Mouse (Mus musculus) intestine, postnatal 0 days (tissue): ENCODE data around the gene Sgk2. TPM values are rescaled to one million over a fixed set of nuclear protein-coding genes. Genes with fewer than 3 reads are reported as not detected.

Experiments
- ATAC-seq: fragments of 200-750 bp; cut with Nextera tagmentation; 2 replicates; pipeline ENCODE4 v1.8.0; 2017; ENCODE audit warnings: mild to moderate bottlenecking, moderate TSS enrichment, moderate library complexity
- H3K27ac ChIP-seq: fragments of 300-500 bp; sonication (generic); 2 replicates; pipeline ENCODE4 v1.5.1; 2014; ENCODE audit warnings: mild to moderate bottlenecking, low read depth, low read length, moderate library complexity
- H3K27me3 ChIP-seq: fragments of 300-500 bp; sonication (generic); replicated peaks from 2 replicates; pipeline ENCODE4 v1.6.1; 2014; ENCODE audit warnings: low read length, mixed read lengths; ENCODE audit not compliant: control insufficient read depth, insufficient read depth
- H3K36me3 ChIP-seq: fragments of 300-500 bp; sonication (generic); 2 replicates; pipeline ENCODE4 v1.6.1; 2014; ENCODE audit warnings: mild to moderate bottlenecking, moderate library complexity; ENCODE audit not compliant: control insufficient read depth, insufficient read depth
- H3K4me1 ChIP-seq: fragments of 300-500 bp; sonication (generic); replicated peaks from 2 replicates; pipeline ENCODE4 v1.6.1; 2014; ENCODE audit warnings: antibody characterized with exemption, low read length, mixed read lengths; ENCODE audit not compliant: control insufficient read depth, insufficient read depth
- H3K4me2 ChIP-seq: fragments of 300-500 bp; sonication (generic); replicated peaks from 2 replicates; pipeline ENCODE4 v1.6.1; 2014; ENCODE audit warnings: low read depth, mild to moderate bottlenecking, moderate library complexity
- H3K4me3 ChIP-seq: fragments of 300-500 bp; sonication (generic); 2 replicates; pipeline ENCODE4 v1.5.1; 2014; ENCODE audit warnings: low read depth, low read length
- H3K9ac ChIP-seq: fragments of 300-500 bp; sonication (generic); 2 replicates; pipeline ENCODE4 v1.6.1; 2014; ENCODE audit warnings: mild to moderate bottlenecking, low read depth, low read length
- H3K9me3 ChIP-seq: fragments of 300-500 bp; sonication (generic); 2 replicates; pipeline ENCODE4 v1.6.1; 2016; ENCODE audit warnings: mixed run types; ENCODE audit not compliant: control insufficient read depth
- CTCF ChIP-seq: sonication (generic); IDR thresholded peaks from 2 replicates; pipeline ENCODE4 v1.5.1; 2016; ENCODE audit warnings: low read depth, mild to moderate bottlenecking, control low read depth, antibody characterized with exemption, moderate library complexity
- WGBS: fragments of 180-500 bp; shearing (Covaris S2); extraction: QIAGEN DNeasy Blood & Tissue Kit; methylation state at CpG from one replicate; pipeline ENCODE4 v1.1.7; 2014; 5-methylcytosine and 5-hydroxymethylcytosine counted together
- polyA plus RNA-seq: library from polyadenylated mRNA; unstranded; fragments of >200 nt; fragmentation: Nextera tagmentation; extraction: Ambion mirVana; gene quantifications from 2 replicates; pipeline ENCODE4 v1.2.1, GENCODE M21; 2015

Gene Sgk2
- polyA plus RNA-seq, 1 experiment from 2014 or later, result 5.4 TPM

DNA sequence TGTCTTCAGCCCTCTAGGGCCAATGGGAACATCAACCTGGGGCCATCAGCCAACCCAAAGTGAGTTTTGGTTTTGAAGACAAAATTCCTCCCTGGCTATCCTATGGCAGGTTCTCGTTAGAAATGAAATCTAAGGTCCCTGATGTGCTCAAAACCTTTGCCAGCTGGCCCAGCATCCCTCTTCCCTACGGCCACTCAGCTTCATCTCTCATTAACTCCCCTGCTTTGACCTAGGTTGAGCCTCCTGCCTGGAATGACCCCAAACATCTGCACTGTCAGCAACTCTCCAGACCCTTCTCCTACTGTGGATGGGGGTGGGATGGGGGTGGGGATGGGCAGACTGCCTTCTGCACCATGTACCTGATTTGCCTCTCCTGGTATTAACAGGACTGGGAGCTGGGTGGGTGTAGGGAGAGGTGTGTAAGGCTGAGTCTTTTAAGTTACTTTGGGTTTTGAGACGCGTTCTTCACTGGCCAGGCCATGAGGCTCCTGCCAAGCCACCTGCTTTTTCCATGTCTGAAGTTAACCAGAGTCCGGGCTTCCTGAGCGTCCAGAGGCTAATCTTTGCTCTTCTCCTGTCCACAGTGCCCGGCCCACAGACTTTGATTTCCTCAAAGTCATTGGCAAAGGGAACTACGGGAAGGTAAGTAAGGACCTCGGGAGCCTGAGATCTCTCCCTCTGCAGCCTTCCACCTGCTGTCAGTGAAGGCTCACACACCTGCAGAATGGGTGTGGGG lies 6.9 kb downstream of the Sgk2 start:
- no peak overlapping the region for H3K9ac ChIP-seq
- no peaks in the 10 kb centered on the region for H3K9me3 ChIP-seq
- no peaks in the 10 kb centered on the region; the same call in 1 of the 2 replicates for H3K36me3 ChIP-seq
- H3K4me2 ChIP-seq, result no peak overlapping the region
- H3K4me3 ChIP-seq, result no peak overlapping the region
- H3K4me1 ChIP-seq, result no peaks in the 10 kb centered on the region
- TF ChIP-seq CTCF, result no peak
- H3K27me3 ChIP-seq, result no peaks in the 10 kb centered on the region
- H3K27ac ChIP-seq, result no peak overlapping the region
- ATAC-seq, result no peak
- 77% methylated on average over 9 of the region's 9 CpGs for WGBS

DNA sequence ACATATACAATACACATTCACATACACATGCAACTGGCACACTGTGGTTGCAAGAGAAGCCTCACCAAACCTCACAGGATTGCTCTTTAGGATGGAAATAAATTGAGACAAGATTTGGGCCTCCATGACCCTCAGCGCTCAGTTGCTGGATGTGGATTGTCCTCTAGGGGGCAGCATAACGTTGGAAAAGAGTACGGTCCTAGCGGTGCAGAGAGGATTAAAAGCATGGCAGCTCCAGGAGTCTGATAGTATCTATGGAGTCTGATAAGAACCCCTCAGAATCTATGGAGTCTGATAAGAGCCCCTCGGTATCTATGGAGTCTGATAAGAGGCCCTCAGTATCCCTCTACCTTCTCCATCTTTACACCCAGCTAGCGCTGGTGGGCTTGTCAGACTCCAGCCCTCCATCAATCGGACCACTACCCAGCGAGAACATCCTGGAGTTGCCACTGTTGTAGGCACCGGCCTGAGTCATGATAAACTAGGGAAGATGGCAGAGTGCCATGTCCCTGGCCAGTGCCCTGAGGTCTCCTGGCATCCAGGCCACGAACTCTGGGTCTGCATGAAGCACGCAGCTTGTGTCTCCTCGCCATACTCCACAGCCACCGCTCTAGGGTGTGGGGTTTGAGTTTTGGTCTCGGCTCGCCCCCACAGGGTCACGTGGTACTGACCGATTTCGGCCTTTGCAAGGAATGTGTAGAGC lies 11.5 kb downstream of the Sgk2 start:
- 26% methylated on average over 18 of the region's 18 CpGs for WGBS
- Histone ChIP-seq H3K4me2 (0 out of 2 replicates have a peak overlapping the region, but pooled peaks have one; percentile 13), H3K9ac (no peak overlapping the region), H3K4me3 (no peak overlapping the region), H3K9me3 (no peaks in the 10 kb centered on the region), H3K27ac (no peak overlapping the region), H3K27me3 (no peaks in the 10 kb centered on the region), H3K4me1 (no peaks in the 10 kb centered on the region), H3K36me3 (no peaks in the 10 kb centered on the region)
- peak; percentile 89 for TF ChIP-seq CTCF
- ATAC-seq, result peak; percentile 20; the same call in 1 of the 2 replicates

DNA sequence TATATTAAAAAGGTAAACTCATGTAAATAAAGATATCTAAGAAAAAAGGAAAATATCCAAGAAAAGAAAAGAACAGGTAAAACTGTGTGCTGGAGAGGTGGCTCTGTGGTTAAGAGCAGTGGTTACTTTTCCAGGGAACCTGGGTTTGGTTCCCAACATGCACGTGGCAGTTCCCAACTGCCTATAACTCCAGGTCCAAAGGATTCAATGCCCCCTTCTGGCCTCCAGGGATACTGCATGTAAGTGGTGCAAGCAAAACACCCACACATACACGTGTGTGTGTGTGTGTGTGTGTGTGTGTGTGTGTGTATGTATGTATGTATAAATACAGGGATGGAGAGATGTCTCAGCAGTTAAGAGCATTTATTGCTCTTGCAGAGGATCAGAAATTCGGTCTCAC lies 12.6 kb downstream of the Sgk2 start:
- peak; percentile 82 for TF ChIP-seq CTCF
- H3K4me2 ChIP-seq, result no peak overlapping the region
- H3K4me3 ChIP-seq, result no peak overlapping the region
- no peaks in the 10 kb centered on the region for H3K9me3 ChIP-seq
- no peak overlapping the region for H3K27ac ChIP-seq
- 20% methylated on average over 3 of the region's 3 CpGs for WGBS
- H3K27me3 ChIP-seq, result no peaks in the 10 kb centered on the region
- no peak; the same call in 1 of the 2 replicates for ATAC-seq
- no peak overlapping the region for H3K9ac ChIP-seq
- H3K4me1 ChIP-seq, result no peaks in the 10 kb centered on the region
- no peaks in the 10 kb centered on the region for H3K36me3 ChIP-seq

DNA sequence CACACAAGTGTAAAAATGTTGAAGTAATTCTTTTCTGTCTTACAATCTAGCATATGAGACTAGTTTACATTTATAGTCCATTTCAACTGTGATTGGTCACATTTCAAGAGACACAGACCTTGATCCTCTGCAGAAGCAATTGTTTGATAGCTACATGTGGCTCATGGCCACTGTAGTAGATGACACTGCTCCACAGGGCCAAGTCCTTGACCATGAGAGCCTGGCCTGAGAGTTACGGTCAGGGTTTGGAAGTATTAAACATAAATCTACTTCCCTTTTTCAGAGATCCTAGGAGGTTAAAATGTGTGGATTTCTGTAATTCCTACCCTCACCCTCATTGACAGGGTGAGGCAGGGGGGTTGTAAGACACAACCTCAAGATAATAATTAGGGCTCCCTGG lies 13.9 kb downstream of the Sgk2 start:
- H3K9ac ChIP-seq, result no peak overlapping the region
- no peak overlapping the region for H3K4me3 ChIP-seq
- 84% methylated on average over 1 of the region's 1 CpGs for WGBS
- ATAC-seq, result no peak
- no peak overlapping the region for H3K27ac ChIP-seq
- H3K4me1 ChIP-seq, result no peaks in the 10 kb centered on the region
- no peaks in the 10 kb centered on the region for H3K9me3 ChIP-seq
- no peaks in the 10 kb centered on the region for H3K36me3 ChIP-seq
- TF ChIP-seq CTCF, result no peak
- 0 out of 2 replicates have a peak, but pooled peaks cover 2% of the 10 kb centered on the region for H3K27me3 ChIP-seq
- no peak overlapping the region for H3K4me2 ChIP-seq

DNA sequence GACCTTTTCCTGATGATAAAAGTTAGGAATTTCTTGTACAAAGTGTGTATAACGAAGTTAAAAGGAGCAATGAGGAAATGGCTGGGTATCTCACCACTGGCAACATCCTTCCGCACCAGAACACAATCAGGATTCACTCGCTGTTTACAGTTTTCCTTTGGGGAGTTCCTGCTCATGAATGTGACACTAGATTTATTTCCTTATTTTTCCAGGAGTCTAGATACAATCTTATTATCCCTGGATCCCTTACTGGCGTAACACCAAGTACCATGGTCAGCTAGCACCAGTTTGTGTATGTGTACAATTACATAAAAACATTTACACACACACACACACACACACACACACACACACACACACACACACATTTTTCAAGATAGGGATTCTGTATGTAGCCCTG lies 20.2 kb downstream of the Sgk2 start:
- H3K9ac ChIP-seq, result no peak overlapping the region
- no peaks in the 10 kb centered on the region for H3K4me1 ChIP-seq
- no peak overlapping the region for H3K4me2 ChIP-seq
- WGBS, result 64% methylated on average over 4 of the region's 4 CpGs
- no peak for TF ChIP-seq CTCF
- no peak for ATAC-seq
- H3K9me3 ChIP-seq, result no peaks in the 10 kb centered on the region
- H3K36me3 ChIP-seq, result no peaks in the 10 kb centered on the region
- no peak overlapping the region for H3K4me3 ChIP-seq
- 0 out of 2 replicates have a peak, but pooled peaks cover 3% of the 10 kb centered on the region for H3K27me3 ChIP-seq
- no peak overlapping the region for H3K27ac ChIP-seq

DNA sequence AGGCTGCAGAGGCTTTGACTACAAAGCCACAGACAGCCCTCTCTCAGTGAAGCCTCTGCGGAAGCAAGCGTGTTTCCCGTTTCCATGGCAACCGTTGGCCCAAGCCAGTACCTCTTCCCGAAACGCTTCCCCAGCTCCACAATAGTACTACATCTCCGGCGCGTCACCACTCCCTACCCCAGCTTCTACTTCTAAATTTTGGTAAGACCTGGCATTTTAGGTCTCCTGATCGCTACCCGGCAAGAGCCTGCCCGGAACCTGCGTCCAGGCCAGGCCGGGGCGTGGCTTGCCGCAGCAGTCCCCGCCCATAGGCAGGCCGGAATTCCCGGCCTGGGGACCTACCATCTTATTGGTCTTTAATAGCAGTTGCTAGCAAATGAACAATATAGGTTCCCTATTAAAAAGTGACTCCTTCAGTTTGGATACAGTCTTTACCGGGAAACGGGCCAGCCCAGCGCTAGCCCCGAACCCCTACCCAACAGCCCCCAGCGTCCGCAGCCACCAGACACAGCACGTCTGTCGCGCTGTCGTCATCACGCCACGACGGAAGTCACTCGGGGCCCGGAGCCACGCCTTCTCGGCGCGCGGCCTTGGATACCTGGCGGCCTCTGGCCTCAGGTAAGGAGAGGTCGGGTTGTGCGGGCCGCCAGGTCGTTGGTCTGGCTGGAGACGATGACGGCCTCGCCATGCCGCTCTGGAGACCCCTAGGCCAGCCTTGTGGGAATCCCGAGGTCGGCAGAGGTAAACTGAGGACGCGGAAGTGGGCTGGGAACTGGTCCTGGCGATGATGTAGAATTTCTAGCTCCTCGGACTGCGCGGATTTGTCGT lies 30.0 kb downstream of the Sgk2 start, which contains the start of gene Ift52:
Ift52 (plus strand) TSS at position 439 of the 828 bp plus-strand sequence.
- no peak for TF ChIP-seq CTCF
- H3K9ac ChIP-seq, result peak within 1 kb of the TSS; percentile 71
- WGBS, result under 1% methylated on average over 57 of the region's 57 CpGs
- no peaks in the 10 kb centered on the region for H3K9me3 ChIP-seq
- peak; percentile 96 for ATAC-seq
- H3K36me3 ChIP-seq, result no peaks in the 10 kb centered on the region; the same call in 1 of the 2 replicates
- peak within 1 kb of the TSS; percentile 71 for H3K4me2 ChIP-seq
- no peaks in the 10 kb centered on the region for H3K4me1 ChIP-seq
- peak within 1 kb of the TSS; percentile 93 for H3K4me3 ChIP-seq
- peak within 1 kb of the TSS; percentile 74 for H3K27ac ChIP-seq
- H3K27me3 ChIP-seq, result no peaks in the 10 kb centered on the region
